Mouse (Mus musculus): ENCODE results near the gene P3h3.
"Not testable (repeated sequence)": the region's sequence is repeated elsewhere in the genome, so short reads cannot be mapped to it uniquely, and the experiment has no call there.

The P3h3 gene

DNA sequence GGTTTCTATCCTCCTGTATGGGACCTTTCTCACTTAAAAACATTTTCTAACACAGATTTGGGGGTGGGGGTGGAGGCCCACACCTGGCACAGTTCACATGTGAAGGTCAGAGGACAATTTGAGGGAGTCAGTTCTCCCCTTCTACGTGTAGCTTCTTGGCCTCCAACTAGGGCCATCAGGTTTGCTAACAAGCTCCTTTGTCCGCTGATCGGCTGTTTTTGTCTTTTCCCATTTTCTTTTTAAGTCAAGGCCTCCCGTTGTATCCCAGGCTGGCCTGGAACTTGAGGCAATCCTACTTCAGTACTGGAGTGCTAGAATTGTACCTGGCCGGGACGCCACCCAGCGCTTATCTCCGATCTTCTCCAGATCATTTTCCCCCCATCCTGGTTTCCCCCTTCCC is 25.9 kb downstream of the P3h3 start:
- peak; percentile 88 for DNase-seq (ENCODE audit: low read depth, low spot score)

DNA sequence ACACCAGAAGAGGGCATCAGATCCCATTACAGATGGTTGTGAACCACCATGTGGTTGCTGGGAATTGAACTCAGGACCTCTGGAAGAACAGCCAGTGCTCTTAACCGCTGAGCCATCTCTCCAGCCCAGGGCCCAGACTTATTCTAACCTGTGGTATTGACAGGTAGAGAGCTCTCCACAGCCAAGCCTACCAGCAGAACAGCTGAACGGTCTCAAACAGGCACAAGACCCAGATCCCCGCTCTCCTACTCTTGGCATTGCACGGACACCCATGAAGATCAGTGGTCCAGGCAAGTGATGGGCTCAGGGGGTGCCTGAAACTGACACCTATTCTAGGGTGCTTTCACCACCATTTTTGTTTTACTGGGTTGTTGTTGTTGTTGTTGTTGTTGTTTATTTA is 26.4 kb downstream of the P3h3 start:
- not testable (repeated sequence) for DNase-seq (ENCODE audit: low read depth, low spot score)

DNA sequence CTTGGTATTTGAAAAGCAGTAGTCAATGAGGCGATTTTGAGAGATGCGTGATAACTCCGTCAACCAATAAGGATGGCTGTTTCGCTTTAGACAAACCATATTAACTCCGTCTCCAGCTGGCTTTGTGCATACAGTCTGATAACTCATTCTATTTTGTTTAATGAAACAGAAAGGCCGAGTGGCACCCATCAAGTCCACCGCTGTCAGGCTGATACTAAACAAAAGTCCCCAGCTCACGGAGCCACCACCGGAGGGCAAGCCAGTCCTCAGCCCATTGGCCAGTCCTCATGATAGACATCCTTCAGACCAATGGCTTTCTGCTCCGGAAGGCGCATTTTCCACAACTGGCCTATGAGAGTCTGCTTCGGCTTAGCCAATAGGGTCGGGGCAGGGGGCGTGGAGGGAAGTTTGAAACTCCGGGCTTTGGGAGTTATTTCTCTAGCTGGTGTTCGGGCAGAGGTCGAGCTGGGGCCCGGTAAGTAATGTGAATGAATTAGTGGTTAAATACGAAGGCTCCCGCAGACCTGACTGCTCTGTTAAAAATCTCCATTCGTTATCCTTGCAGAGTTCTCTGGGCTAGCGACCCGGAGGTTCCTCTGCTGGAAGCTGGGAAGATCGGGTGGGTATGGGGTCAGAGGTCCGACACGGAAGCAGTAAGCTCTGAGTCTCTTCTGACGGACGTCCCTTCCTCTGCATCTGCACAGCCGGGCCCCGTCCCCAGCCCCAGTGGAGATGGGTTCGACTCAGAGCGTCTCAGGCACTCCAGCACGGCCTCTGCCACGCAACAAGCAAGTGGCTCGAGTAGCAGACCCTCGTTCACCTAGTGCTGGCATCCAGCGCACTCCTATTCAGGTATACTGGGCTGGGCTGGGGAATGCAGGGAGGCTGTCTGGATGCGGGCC is 27.5 kb downstream of the P3h3 start:
- peak; percentile 99 for DNase-seq (ENCODE audit: low read depth, low spot score)

DNA sequence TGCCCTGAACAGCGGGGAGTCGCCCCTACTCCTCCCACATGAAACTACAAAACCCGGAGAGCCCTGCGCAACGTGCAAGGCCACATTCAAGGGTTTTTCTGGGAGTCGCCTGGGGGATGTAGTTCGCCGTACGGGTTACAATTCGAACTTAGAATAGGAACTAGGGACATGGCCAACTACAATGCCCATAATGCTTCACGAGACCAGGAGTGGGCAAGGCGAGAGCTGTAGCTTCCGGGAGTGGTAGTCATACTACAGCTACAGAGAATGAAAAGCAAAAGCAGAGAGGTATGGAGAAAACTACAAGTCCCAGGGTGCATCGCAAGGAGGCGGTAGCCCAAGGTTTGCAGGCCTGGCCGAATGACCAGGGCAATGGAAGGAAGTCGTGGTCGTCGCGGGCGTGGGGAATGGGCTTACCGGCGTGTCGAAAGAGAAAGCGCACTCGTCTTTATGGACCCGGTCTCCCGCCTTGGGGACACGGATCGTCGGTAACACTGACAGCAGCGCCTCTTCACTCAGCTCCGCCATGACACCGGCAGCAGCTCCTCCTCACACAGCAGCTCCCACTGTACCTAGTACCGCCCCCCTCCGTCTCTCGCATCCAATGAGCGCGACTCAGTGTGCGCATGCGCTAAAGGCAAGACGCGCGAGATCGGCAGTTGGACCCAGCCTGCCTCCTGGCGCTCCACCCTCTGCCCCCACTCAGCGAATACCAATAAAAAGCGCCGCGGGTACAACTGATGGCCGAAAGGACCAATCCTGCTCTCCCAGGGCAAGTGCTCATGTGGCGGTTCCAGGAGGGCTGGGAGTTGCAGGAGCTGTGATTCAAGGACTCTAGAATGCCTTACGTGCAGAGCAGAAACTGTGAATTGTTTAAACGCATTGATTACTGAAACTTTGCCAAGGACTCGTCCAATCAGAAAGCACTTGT is 28.4 kb downstream of the P3h3 start, which contains the start of the genes Usp5 and Cdca3:
Usp5 (minus strand) TSS at position 617 of the 931 bp plus-strand sequence.
Cdca3 (plus strand) TSS at position 680 of the 931 bp plus-strand sequence.
- DNase-seq (ENCODE audit: low read depth, low spot score), result peak; percentile 100

DNA sequence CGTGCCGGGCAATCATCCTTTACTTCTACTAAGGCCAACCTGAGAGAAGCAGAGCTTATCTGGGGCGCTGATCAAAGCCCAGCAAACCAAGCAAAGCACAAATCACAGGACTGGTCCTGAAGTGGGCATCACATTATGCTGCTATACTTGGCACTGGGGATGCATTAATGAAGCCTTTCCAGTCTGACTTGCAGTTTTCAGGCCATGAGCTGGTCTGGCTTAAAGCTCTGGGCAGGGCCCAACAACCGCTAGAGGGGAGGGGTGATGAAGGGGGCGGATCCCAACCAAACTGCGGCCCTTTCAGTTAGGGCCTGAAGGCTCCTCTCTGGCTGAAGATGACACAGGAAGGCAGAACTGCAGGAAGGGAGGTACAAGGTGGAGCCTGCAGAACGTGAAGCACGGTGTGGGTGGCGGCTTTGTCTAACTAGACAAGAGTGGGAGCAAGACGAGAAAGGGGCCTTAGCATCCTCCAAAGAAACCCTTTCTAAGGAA is 29.4 kb downstream of the P3h3 start:
- DNase-seq (ENCODE audit: low read depth, low spot score), result peak; percentile 80

DNA sequence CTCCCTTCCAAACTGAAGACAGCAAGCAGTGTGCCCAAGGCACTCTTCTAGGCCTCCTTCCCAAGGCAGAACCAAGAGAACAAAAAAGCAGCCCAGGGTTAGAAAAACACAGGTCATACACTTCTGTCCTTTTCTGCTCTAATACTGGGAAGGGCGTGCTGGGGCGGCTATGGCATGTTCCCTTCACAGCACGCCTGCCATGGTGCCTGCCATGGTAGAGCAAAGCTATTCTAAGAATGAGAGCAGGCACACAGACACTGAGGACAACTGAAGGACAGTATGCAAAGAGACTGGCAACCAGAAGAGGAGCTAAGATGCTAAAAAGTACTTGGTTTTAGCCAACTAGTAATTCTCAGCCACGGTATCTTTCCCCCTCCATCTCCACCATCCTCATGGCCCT is 35.5 kb downstream of the P3h3 start:
- no peak for DNase-seq (ENCODE audit: low read depth, low spot score)

DNA sequence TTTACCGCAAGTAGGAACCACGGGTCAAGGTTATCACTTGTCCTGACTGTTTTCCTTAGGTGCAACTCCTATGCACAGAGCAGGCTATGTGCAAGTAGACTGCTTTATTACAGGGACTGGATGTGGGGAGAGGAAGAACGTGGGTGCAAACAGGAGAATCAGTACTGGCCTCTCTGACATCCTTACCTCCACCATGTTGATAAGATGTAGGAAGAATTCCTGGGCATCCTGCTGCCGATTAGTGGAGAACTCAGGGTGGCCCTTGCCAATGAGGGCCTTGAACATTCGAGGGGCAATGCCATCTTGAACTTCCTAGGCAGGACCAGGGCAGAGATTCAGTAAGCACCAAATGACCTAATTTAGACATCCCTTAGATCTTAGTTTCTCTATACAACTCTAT is 36.7 kb downstream of the P3h3 start:
- no peak for DNase-seq (ENCODE audit: low read depth, low spot score)

DNA sequence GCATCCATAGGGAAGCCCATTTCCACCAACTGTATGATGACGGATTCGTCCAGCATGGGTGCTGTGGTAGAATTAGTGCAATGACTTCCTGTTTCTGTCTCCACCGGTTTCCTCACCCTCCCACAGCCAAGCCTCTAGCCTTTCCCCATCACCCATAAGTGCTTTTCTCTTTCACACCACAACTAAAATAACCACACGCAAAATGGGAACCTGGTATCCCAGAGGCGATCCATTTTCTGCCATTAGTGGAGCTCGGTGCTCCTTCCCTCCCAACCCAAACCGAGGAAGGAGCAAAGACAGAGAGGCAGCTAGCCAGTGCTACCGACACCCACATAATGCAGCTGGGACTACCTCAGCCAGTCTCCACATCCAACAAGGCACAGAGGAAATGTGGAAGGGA is 39.6 kb downstream of the P3h3 start:
- no peak for DNase-seq (ENCODE audit: low read depth, low spot score)

DNA sequence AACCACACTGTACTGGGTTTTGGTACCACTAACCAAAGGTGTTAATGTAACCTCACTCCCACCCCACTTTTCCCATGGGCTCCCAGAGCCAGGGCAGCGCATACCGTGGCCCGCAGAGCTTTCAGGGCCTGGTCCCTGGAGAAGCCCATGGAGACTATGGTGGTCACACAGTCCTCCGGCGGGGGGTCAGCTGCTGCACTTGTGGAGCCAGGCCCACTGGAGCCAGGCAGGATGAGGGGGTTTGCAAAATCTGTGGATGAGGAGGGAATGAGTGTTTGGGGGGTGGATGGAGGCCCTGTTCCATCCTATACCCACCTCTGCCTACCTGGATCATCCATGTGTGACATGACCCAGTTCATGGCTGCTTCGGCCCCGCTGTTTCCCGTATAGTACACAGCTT is 40.0 kb downstream of the P3h3 start:
- DNase-seq (ENCODE audit: low read depth, low spot score), result no peak

DNA sequence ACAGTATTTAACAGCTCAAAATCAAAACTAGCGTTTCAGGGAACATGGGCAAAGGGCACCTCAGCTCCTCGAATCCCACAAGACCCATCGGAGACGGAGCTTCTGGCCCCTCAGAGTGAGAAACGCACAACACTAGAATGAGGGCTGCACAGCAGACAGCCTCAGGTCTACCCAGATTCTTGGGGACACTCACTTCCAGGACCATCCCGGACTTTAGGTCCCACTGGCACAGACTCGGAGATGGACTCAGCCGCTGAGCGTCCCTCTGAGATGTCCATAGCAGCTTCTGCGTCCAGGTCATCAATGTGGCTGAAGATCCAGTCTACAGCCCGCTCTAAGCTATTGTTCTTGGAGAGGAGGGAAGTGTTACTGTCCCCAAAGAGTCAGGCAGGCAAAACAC is 40.4 kb downstream of the P3h3 start:
- no peak for DNase-seq (ENCODE audit: low read depth, low spot score)

DNA sequence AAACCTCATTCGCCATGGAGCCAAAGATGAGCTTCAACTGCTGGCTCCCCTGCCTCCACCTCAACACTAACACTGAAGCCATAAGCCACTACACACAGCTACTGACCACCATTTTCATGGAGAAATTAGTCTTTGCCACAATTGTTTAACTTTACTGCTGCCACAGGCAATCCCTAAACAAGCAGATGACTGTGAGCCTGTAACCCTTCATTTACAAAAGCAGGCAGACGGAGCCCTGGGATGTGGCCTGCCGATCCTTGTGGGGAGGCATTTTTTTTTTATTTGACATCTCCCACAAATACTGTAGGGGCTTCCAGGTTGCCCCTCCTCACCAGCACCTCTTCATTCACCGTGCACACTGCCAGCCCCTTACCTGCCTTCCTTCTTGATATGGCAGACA is 40.9 kb downstream of the P3h3 start:
- DNase-seq (ENCODE audit: low read depth, low spot score), result no peak

DNA sequence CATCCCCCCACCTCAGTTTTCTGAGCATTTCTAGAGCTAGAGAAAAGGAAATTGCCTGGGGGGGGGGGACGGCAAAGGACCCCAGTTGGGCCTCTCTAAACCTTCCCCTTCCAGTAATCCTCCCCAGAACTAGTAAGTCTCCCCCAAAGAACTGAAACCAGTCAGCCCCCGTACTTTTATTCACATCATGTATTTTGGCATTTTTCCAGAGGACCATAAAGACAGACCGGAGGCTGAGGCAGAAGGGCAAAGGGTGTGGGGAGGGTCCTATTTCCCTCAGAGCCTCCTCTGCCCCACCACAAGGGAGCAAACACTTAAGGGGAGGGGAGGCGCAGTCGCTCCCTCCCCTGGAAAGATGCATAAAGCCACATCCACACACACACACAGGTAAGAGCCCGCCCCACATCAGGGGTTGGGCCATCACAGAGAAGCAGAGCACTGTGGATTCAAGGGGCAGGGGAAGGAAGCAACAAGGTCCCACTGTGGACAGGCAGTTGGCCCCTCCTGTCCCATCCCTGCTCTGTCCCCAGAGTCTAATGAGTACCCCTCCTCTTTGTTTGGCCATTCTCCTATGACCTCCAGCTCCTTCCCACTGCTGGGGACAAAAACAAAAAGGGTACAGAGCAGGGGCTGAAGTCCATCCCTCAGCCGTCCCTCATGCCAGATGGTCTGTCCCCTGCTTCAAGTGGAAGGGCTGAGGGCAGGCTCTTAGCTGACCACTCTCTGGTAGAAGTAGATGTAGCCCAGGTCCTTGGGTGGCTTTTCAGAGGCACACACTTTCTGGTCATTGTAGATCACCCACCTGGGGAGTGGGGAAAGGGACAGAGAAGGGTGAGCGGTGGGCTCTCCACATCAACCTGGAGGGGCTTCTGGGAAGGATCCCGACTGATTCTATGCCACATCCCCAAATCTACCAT is 42.4 kb downstream of the P3h3 start:
- DNase-seq (ENCODE audit: low read depth, low spot score), result no peak

DNA sequence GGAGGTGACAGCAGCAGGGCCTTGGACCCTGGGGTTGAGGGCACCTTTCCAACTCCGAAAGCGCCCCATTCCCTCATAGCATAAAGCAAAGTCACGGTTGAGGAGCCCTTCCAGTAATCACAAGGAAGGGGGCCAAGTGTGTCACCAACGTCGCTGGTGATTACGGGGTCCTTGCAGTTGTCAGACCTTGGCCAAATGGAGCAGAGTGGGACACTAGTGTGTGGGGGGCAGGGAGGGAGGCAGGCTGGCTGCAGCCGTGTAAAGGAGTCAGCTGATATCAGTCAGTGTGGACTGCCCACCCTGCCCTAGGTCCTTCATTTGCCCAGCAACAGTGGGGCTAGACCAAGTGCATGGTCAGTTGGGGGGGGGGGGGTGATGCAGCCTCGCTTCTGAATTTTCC is 43.1 kb downstream of the P3h3 start:
- DNase-seq (ENCODE audit: low read depth, low spot score), result no peak

DNA sequence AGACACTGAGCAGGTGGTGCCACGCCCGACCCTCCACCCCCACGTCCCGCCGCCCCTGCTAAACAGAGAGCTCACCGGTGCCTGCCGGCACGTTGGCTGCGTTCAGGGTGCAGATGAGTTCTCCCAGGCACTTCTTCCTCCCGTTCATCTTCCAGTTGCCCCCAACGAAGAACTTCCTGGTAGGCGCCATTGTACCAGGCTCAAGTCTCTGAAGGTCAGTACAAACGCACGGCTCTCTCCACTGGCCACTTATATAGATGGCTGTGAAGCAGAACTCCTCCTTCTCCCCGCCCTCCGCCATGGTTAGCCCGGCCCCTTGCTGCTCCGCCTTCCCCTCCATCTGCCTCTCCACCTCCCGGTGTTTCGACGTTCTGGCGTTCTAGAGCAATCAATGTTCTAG is 43.6 kb downstream of the P3h3 start, which contains the start of gene Tpi1:
Tpi1 (minus strand) TSS at position 364 of the 400 bp plus-strand sequence.
- peak; percentile 91 for DNase-seq (ENCODE audit: low read depth, low spot score)

DNA sequence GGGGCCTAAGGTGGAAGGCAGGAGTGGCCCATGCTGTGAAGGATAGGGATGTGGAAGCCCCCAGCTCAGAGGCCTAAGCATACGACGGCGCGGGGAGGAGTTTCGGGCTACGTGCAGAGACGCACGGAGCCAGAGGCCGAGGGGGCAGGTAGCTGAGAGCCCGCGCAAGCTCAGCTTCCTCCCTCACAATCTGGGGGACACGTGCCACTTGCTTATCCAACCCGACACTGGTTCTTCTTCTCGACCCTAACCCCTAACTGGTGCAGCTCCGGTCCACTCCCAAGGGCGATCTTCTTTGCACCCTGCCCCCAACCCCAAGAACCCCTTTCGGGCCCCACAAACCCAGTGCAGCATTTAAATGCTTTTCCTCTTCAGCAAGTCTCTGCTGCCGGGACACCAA is 44.1 kb downstream of the P3h3 start:
- DNase-seq (ENCODE audit: low read depth, low spot score), result peak; percentile 70

DNA sequence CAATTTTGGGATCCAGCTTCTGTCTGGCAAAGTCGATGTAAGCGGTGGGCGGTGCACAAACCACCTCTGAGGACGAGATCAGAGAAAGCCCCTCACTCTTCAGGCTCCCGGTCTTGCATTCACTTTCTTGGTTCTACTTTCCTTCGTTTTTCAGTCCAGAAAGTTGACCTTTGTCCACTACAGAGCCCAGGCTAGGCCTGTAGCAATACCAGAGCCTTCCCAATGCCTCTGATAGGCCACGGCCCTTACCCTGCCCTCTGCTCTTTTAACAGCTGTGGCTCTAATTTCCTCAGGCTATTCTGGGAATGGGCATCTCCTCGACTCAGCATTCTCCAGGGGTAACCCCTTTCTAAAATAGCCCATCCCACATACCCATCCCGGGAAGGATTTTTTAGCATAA is 44.7 kb downstream of the P3h3 start:
- DNase-seq (ENCODE audit: low read depth, low spot score), result no peak

DNA sequence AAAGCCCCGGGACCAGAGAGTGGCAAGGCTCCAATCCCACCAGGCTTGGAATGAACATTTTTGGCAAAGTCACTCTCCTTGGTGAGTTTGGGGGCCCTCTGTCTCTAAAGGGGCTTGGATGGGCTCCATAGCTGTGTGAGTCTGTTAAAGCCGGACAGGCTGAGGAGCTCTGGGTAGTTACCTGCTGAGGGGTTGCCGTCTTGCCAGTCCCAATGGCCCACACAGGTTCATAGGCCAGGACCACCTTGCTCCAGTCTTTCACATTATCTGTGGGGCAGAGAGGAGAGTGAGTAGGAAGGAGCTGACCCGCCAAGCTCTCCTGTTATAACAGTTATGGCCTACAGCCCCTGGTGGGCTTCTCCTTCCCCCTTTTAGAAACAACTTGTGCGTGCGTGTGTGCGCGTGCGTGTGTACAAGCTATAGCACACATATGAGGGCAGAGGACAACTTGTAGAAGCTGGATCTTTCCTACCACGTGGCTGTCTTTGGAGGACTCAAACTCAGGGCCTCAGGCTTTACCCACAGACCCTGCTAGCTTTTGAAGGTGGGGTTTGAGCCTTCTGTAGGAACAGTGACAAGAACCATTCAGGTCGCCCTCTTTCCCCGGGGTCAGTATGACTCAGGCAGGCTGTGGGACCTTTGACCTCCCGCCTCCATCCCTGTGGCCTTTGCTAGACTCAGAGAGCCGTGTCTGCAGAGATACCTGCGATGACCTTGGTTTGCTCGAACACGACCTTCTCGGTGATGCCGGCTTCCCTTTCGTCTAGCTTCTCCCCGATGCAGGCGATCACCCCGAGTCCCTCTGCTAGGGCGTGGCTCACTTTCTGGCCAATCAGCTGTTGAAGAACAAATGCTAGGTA is 45.6 kb downstream of the P3h3 start:
- peak; percentile 46 for DNase-seq (ENCODE audit: low read depth, low spot score)

DNA sequence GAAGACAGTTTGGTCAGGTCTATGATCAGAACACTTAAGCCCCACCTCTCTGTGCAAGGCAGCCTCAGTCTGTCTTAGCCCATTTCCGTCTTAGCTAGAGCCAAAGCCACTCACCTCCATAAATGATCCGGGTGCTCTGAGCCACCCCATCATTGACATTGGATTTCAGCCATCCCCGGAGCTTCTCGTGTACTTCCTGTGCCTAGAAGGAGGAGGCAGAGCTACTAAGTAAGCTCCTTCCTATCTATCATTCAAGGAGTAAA is 46.2 kb downstream of the P3h3 start:
- no peak for DNase-seq (ENCODE audit: low read depth, low spot score)

DNA sequence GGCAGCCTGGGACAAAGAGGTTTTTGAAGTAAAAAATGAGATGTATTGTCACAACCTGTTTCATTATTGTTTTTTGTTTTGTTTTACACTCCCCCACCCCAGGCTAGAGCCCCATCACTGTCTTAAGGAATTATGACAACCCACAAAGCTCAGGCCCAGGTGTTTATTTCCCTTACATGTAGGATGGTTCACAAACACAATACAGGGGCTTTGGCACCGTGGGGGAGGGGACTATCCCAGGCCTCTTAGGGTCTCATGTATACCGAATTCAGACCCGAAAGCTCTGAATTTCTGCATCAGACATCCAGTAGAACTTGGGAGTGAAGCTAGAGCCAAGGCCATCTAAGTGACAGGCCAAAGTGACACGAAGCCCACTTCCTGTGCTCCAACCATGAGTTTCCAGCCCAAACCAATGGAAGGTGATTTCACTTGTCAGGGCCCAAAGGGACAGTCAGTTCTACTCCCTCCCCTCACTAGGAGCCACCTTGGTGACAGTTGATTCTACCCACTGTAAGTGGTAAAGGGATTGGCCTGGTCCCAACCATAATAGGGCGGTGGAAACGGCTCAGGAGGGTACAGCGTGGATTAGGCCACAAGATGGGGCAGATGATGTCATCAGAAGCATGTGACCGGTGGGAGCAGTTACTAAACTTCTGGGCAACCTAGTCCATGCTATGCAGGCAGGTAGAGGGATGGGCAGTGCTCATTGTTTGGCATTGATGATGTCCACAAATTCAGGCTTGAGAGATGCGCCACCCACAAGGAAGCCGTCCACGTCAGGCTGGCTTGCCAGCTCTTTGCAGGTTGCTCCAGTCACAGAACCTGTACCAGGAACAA is 46.8 kb downstream of the P3h3 start:
- not testable (repeated sequence) for DNase-seq (ENCODE audit: low read depth, low spot score)
